Mouse (Mus musculus): ENCODE results near the gene Kcnk12. TPM values are rescaled to one million over a fixed set of nuclear protein-coding genes. Genes with fewer than 3 reads are reported as not detected.

The Kcnk12 gene
- total and polyA plus RNA-seq, 3 experiments = not detected

GRCm38 (mm10) chr17:87737144-87737543 is 60.6 kb downstream of the Kcnk12 start:
- DNase-seq (ENCODE audit: extremely low read depth) = no peak
- Histone ChIP-seq H3K4me2 (ENCODE audit: insufficient read depth, low read depth, poor library complexity, severe bottlenecking) (no peak overlapping the region), H3K36me3 (replicated peaks in 1 of 2; ENCODE audit: control insufficient read depth in 1 of 2, insufficient read depth in 1 of 2, low read length in 1 of 2) (no peaks in the 10 kb centered on the region), H3K27me3 (replicated peaks) (no peaks in the 10 kb centered on the region), H3K4me3 (replicated peaks in 1 of 3; ENCODE audit: low read depth in 2 of 3, low read length in 2 of 3, poor library complexity in 1 of 3) (no peak overlapping the region), H3K9ac (ENCODE audit: insufficient read depth, low read depth) (no peak overlapping the region), H3K27ac (ENCODE audit: insufficient read depth, low read depth) (no peak overlapping the region), H3K4me1 (ENCODE audit: control insufficient read depth in 1 of 2, insufficient read depth in 2 of 2) (peaks cover 0 to 22% of the 10 kb centered on the region in 2 experiments; a peak in 2 of 4 replicates), H3K79me2 (replicated peaks; ENCODE audit: control insufficient read depth, extremely low read depth, insufficient read depth, poor library complexity, severe bottlenecking) (no peaks in the 10 kb centered on the region), H3K9me3 (replicated peaks; ENCODE audit: low read length) (no peaks in the 10 kb centered on the region)
- peak; percentile 69 for TF ChIP-seq HCFC1 (IDR thresholded peaks at IDR 0.05; ENCODE audit: low read depth, low read length)
- TF ChIP-seq SMC3 (IDR thresholded peaks at IDR 0.05; ENCODE audit: low read depth, low read length) = no peak
- dilution Hi-C loops (cut with MboI; ENCODE audit: extremely low pct_ligation_motif_present, extremely low pct_unique_long_range_greater_than_20kb, low sequenced_read_pairs) (no loop called here), in situ Hi-C loops (cut with MboI; ENCODE audit: low pct_ligation_motif_present, low pct_unique_long_range_greater_than_20kb, low sequenced_read_pairs) (no loop called here)

GRCm38 (mm10) chr17:87734471-87734870 is 63.3 kb downstream of the Kcnk12 start:
- peaks cover 0 to 10% of the 10 kb centered on the region in 2 experiments; a peak in 2 of 4 replicates for H3K4me1 ChIP-seq (ENCODE audit: control insufficient read depth in 1 of 2, insufficient read depth in 2 of 2)
- no peaks in the 10 kb centered on the region for H3K9me3 ChIP-seq (replicated peaks; ENCODE audit: low read length)
- H3K27ac ChIP-seq (ENCODE audit: insufficient read depth, low read depth) = no peak overlapping the region
- dilution Hi-C loops (cut with MboI; ENCODE audit: extremely low pct_ligation_motif_present, extremely low pct_unique_long_range_greater_than_20kb, low sequenced_read_pairs) = no loop called here
- H3K9ac ChIP-seq (ENCODE audit: insufficient read depth, low read depth) = no peak overlapping the region
- H3K79me2 ChIP-seq (replicated peaks; ENCODE audit: control insufficient read depth, extremely low read depth, insufficient read depth, poor library complexity, severe bottlenecking) = no peaks in the 10 kb centered on the region
- DNase-seq (ENCODE audit: extremely low read depth) = no peak
- TF ChIP-seq ZNF384 (IDR thresholded peaks at IDR 0.05; ENCODE audit: low read depth, low read length) = no peak
- no peak for TF ChIP-seq POLR2AphosphoS2 (IDR thresholded peaks at IDR 0.05; ENCODE audit: low read depth, low read length)
- TF ChIP-seq SMC3 (IDR thresholded peaks at IDR 0.05; ENCODE audit: low read depth, low read length) = no peak
- no peak for TF ChIP-seq RCOR1 (conservative IDR thresholded peaks at IDR 0.05; ENCODE audit: low read depth, low read length)
- no peak for TF ChIP-seq KAT2A (IDR thresholded peaks at IDR 0.05; ENCODE audit: insufficient replicate concordance, low read length)
- TF ChIP-seq SIN3A (IDR thresholded peaks at IDR 0.05; ENCODE audit: low read length) = no peak
- no peak for TF ChIP-seq UBTF (IDR thresholded peaks at IDR 0.05; ENCODE audit: low read depth, low read length)
- no peaks in the 10 kb centered on the region for H3K36me3 ChIP-seq (replicated peaks in 1 of 2; ENCODE audit: control insufficient read depth in 1 of 2, insufficient read depth in 1 of 2, low read length in 1 of 2)
- no peaks in the 10 kb centered on the region for H3K27me3 ChIP-seq (replicated peaks)
- no peak overlapping the region for H3K4me2 ChIP-seq (ENCODE audit: insufficient read depth, low read depth, poor library complexity, severe bottlenecking)
- in situ Hi-C loops (cut with MboI; ENCODE audit: low pct_ligation_motif_present, low pct_unique_long_range_greater_than_20kb, low sequenced_read_pairs) = no loop called here
- H3K4me3 ChIP-seq (replicated peaks in 1 of 3; ENCODE audit: low read depth in 2 of 3, low read length in 2 of 3, poor library complexity in 1 of 3) = no peak overlapping the region

GRCm38 (mm10) chr17:87731962-87732361 is 65.8 kb downstream of the Kcnk12 start:
- Histone ChIP-seq H3K4me3 (replicated peaks in 1 of 3; ENCODE audit: low read depth in 2 of 3, low read length in 2 of 3, poor library complexity in 1 of 3) (no peak overlapping the region), H3K9ac (ENCODE audit: insufficient read depth, low read depth) (no peak overlapping the region), H3K4me2 (ENCODE audit: insufficient read depth, low read depth, poor library complexity, severe bottlenecking) (no peak overlapping the region), H3K79me2 (replicated peaks; ENCODE audit: control insufficient read depth, extremely low read depth, insufficient read depth, poor library complexity, severe bottlenecking) (no peaks in the 10 kb centered on the region), H3K4me1 (ENCODE audit: control insufficient read depth in 1 of 2, insufficient read depth in 2 of 2) (peaks cover 0 to 10% of the 10 kb centered on the region in 2 experiments; a peak in 2 of 4 replicates), H3K27ac (ENCODE audit: insufficient read depth, low read depth) (no peak overlapping the region), H3K9me3 (replicated peaks; ENCODE audit: low read length) (peaks cover 5% of the 10 kb centered on the region), H3K27me3 (replicated peaks) (no peaks in the 10 kb centered on the region), H3K36me3 (replicated peaks in 1 of 2; ENCODE audit: control insufficient read depth in 1 of 2, insufficient read depth in 1 of 2, low read length in 1 of 2) (peaks cover 0 to 3% of the 10 kb centered on the region in 2 experiments)
- peak; percentile 34 for DNase-seq (ENCODE audit: extremely low read depth)
- no peak for TF ChIP-seq SIN3A (IDR thresholded peaks at IDR 0.05; ENCODE audit: low read length)
- no peak for TF ChIP-seq NELFE (IDR thresholded peaks at IDR 0.05; ENCODE audit: low read depth, low read length)
- TF ChIP-seq TCF12 (IDR thresholded peaks at IDR 0.05; ENCODE audit: low read depth, low read length) = peak; percentile 14; the same call in 1 of the 2 replicates
- TF ChIP-seq IRF4 (IDR thresholded peaks at IDR 0.05; ENCODE audit: low read depth, low read length) = no peak
- peak; percentile 47; the same call in 1 of the 2 replicates for TF ChIP-seq ZNF384 (IDR thresholded peaks at IDR 0.05; ENCODE audit: low read depth, low read length)
- TF ChIP-seq MEF2A (IDR thresholded peaks at IDR 0.05; ENCODE audit: borderline replicate concordance, low read depth, low read length) = no peak
- no peak for TF ChIP-seq USF1 (IDR thresholded peaks at IDR 0.05; ENCODE audit: low read depth, low read length)
- no peak for TF ChIP-seq MAX (IDR thresholded peaks at IDR 0.05; ENCODE audit: low read length)
- no peak for TF ChIP-seq CTCF (conservative IDR thresholded peaks at IDR 0.05 in 1 of 2, IDR thresholded peaks at IDR 0.05 in 1 of 2; ENCODE audit: low read depth in 2 of 2, low read length in 2 of 2)
- no peak for TF ChIP-seq ETS1 (conservative IDR thresholded peaks at IDR 0.05; ENCODE audit: low read depth, low read length)
- TF ChIP-seq BHLHE40 (IDR thresholded peaks at IDR 0.05; ENCODE audit: low read depth, low read length) = no peak
- in situ Hi-C loops (cut with MboI; ENCODE audit: low pct_ligation_motif_present, low pct_unique_long_range_greater_than_20kb, low sequenced_read_pairs) (no loop called here), dilution Hi-C loops (cut with MboI; ENCODE audit: extremely low pct_ligation_motif_present, extremely low pct_unique_long_range_greater_than_20kb, low sequenced_read_pairs) (no loop called here)
